17 mouse cellular contexts compared by ENCODE assay signal in genomic region chr7:64214066-64214465, GRCm38 (mm10).
"Had no signal": no experiment of that assay in that cellular context is flagged by ENCODE, and none has a peak within 500 bp of the region (broad histone marks: within the 10 kb centered on the region; RNA-seq: fewer than 3 reads in every experiment).

No protein-coding gene starts in this region.

- DNase-seq: lung, adult 18-20 months; lung, embryonic 14.5 days; lung, postnatal 10 days; lung, postnatal 4 days; midbrain, embryonic 14.5 days; retina, postnatal 1 day; right cerebral cortex, postnatal 14 days; spleen, adult 18-20 months; thymus, adult 18-20 months; thymus, postnatal 14 days; thymus, postnatal 36 days had no signal

- H3K4me2 ChIP-seq: lung, embryonic 14.5 days; midbrain, embryonic 12.5 days; neural tube, embryonic 13.5 days; neural tube, embryonic 15.5 days had no signal

- H3K36me3 ChIP-seq: midbrain, embryonic 10.5 days; midbrain, embryonic 12.5 days; neural tube, embryonic 13.5 days; neural tube, embryonic 15.5 days had no signal

- H3K4me1 ChIP-seq: midbrain, embryonic 12.5 days; neural tube, embryonic 13.5 days; neural tube, embryonic 15.5 days had no signal

- H3K27ac ChIP-seq: midbrain, embryonic 10.5 days; midbrain, embryonic 12.5 days; neural tube, embryonic 13.5 days; neural tube, embryonic 15.5 days had no signal

- H3K9me3 ChIP-seq: midbrain, embryonic 10.5 days; midbrain, embryonic 12.5 days; neural tube, embryonic 13.5 days; neural tube, embryonic 15.5 days had no signal

- H3K9ac ChIP-seq: lung, embryonic 14.5 days; midbrain, embryonic 12.5 days; neural tube, embryonic 13.5 days; neural tube, embryonic 15.5 days had no signal

- H3K27me3 ChIP-seq: midbrain, embryonic 12.5 days; neural tube, embryonic 13.5 days; neural tube, embryonic 15.5 days had no signal

- ATAC-seq: midbrain, embryonic 16.5 days had no signal

- H3K4me3 ChIP-seq: midbrain, embryonic 10.5 days; midbrain, embryonic 12.5 days; myocyte; neural tube, embryonic 13.5 days; neural tube, embryonic 15.5 days had no signal
